Mouse (Mus musculus) macrophage (primary cell): Measurements from ENCODE around the gene Atxn7l2. TPM values are rescaled to one million over a fixed set of nuclear protein-coding genes. Genes with fewer than 3 reads are reported as not detected.
A peak's percentile ranks its signal among the peaks of the same experiment; 100 is the strongest.

Experiments used
- H3K27ac ChIP-seq: fragments of 350-480 bp; formaldehyde crosslinking; 2 replicates; pipeline ENCODE4 v1.9.0; 2021
- H3K36me3 ChIP-seq: fragments of 350-480 bp; formaldehyde crosslinking; 2 replicates; pipeline ENCODE4 v1.9.0; 2021; ENCODE audit errors: inconsistent target
- H3K4me3 ChIP-seq: fragments of 350-480 bp; formaldehyde crosslinking; 2 replicates; pipeline ENCODE4 v1.9.0; 2021; ENCODE audit errors: inconsistent target
- H3K79me2 ChIP-seq: fragments of 350-480 bp; formaldehyde crosslinking; 2 replicates; pipeline ENCODE4 v1.9.0; 2021; ENCODE audit errors: inconsistent target
- WGBS: methylation state at CpG from one replicate; pipeline ENCODE4 v1.1.7; 2026; ENCODE audit warnings: inconsistent platforms; ENCODE audit not compliant: missing documents; 5-methylcytosine and 5-hydroxymethylcytosine counted together
- polyA plus RNA-seq: library from polyadenylated mRNA; stranded (reverse); fragments of 250-400 nt; gene quantifications from 3 replicates; pipeline ENCODE4 v1.2.4, GENCODE M21; 2018; ENCODE audit warnings: inconsistent platforms

Gene Atxn7l2
- polyA plus RNA-seq, 1 experiment from 2014 or later: 2.4 TPM

DNA sequence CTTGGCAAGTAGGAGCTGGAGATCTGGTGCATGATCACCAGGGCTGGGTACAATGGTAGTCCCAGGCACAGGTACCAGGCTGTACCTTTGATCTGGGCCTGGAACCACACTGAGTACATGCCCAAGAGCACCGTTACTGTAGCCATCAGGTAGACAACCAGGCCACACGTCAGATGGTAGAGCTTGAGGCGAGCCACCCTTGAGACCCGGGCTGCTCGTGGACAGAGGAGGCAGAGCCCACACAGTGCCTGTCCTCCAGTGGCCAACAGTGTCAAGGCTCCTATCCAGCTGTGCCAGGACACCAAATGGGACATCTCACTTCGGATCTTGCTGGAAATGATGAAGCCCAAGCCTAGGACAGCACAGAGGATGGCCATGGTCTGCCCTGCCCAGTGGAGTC lies 11.5 kb downstream of the Atxn7l2 start:
- peak overlapping the region; percentile 68; the same call in 1 of the 2 replicates for H3K4me3 ChIP-seq
- no peaks in the 10 kb centered on the region for H3K36me3 ChIP-seq
- H3K27ac ChIP-seq: no peak overlapping the region
- 95% methylated on average over 6 of the region's 6 CpGs for WGBS
- H3K79me2 ChIP-seq: peaks cover 11% of the 10 kb centered on the region

DNA sequence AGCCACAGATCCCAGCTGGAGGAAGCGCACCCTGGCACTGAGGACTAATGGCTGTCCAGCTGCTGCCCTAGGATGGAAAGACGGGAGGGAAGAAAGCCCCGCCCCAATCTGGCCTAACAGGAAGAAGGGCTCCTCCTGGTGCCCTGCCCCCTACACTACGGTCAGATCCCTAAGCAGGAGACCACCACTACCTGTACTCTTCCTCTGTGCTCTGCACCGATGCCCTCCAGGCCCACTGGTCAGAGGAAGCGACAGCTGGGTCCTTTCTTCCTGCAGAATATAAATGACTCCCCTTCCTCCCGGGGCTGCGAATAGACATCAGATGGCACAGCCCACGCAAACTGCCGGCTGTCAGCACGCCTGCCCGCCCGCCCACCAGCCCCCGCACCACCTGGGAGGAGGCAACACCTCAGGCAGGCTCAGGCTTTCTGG lies 13.7 kb downstream of the Atxn7l2 start:
- Histone ChIP-seq H3K36me3 (no peaks in the 10 kb centered on the region), H3K4me3 (no peak overlapping the region), H3K27ac (no peak overlapping the region), H3K79me2 (peaks cover 11% of the 10 kb centered on the region)
- WGBS: 79% methylated on average over 14 of the region's 14 CpGs

DNA sequence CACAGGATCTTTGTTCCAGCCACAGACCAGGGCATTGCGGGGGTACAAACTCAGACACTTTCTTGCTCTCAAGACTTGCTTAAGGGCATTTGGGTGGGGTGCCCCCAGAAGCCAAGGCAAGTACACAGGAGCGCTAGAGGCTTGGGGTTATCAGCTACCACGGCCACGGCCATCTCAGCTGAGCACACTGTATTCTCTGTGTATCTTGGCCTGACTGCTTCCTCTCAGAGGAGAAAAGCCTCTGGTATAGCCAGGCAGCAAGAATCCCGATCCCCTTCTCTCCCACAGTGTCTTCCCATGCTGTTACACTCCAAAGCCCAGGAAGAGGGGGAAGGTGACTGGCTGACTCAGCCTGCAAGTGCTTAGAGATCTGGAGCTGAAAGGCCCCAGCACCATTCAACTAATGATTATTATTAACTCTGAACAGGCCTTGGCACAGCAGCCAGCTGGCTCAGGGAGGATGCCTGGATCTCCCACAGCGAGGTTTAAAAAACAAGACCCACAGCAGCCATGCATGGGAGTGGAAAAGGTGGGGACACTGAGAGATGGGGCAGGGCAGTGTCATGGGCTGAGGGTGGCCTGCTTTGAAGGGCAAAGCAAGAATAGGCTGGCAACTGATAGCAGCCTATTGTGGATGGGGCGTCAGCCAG lies 14.7 kb downstream of the Atxn7l2 start:
- no peak overlapping the region for H3K27ac ChIP-seq
- H3K79me2 ChIP-seq: peaks cover 11% of the 10 kb centered on the region
- no peak overlapping the region for H3K4me3 ChIP-seq
- no peaks in the 10 kb centered on the region for H3K36me3 ChIP-seq
- WGBS: 99% methylated on average over 7 of the region's 7 CpGs

- no peak overlapping the region for H3K4me3 ChIP-seq
- H3K79me2 ChIP-seq: peaks cover 11% of the 10 kb centered on the region
- H3K27ac ChIP-seq: no peak overlapping the region
- 79% methylated on average over 4 of the region's 4 CpGs for WGBS
- no peaks in the 10 kb centered on the region for H3K36me3 ChIP-seq
Measured at GRCm38 (mm10) chr3:108195287-108195686, 15.4 kb downstream of the Atxn7l2 start.

DNA sequence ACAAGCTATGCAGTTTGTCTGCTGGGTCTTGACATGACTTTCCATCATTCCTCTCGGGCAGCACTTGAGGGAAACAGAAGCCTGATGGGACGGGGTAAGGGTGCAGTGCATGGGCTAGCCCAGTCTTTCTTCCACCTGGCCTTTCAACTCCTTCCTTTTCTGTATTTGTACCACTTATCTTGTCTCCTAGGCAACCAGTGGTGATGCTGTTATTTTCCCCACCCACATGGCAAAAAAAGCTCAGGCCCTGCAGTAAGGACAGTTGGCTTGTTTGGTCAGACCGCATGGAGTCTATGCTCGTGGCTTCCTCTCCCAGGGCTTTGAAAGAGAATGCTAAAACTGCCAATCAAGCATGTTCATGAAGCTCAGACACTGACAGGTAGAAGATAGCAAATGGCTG lies 17.0 kb downstream of the Atxn7l2 start:
- Histone ChIP-seq H3K4me3 (no peak overlapping the region), H3K79me2 (no peaks in the 10 kb centered on the region; the same call in 1 of the 2 replicates), H3K36me3 (no peaks in the 10 kb centered on the region), H3K27ac (no peak overlapping the region)
- WGBS: 98% methylated on average over 4 of the region's 4 CpGs

DNA sequence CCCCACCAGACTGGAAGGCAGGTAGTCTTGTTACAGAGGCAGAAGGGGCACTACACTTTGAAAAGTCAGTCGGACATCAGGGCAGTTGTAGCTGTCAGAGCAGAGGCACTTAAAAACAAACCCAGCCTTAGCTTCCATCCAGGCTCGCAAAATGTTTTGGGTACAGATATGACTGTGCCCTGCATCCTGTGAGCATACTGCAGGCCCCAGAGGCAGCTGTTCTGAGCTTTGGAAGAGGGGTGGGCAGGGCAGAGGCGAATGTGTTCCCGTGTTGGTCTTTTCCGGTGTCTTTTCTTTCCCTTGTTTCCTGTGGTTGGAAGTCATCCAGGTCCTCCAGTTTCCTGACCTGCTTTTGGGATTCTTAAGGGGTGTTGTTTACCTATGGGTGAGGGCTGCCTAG lies 20.8 kb downstream of the Atxn7l2 start:
- WGBS: 80% methylated on average over 5 of the region's 5 CpGs
- no peaks in the 10 kb centered on the region for H3K36me3 ChIP-seq
- H3K27ac ChIP-seq: no peak overlapping the region
- H3K79me2 ChIP-seq: no peaks in the 10 kb centered on the region
- no peak overlapping the region for H3K4me3 ChIP-seq

DNA sequence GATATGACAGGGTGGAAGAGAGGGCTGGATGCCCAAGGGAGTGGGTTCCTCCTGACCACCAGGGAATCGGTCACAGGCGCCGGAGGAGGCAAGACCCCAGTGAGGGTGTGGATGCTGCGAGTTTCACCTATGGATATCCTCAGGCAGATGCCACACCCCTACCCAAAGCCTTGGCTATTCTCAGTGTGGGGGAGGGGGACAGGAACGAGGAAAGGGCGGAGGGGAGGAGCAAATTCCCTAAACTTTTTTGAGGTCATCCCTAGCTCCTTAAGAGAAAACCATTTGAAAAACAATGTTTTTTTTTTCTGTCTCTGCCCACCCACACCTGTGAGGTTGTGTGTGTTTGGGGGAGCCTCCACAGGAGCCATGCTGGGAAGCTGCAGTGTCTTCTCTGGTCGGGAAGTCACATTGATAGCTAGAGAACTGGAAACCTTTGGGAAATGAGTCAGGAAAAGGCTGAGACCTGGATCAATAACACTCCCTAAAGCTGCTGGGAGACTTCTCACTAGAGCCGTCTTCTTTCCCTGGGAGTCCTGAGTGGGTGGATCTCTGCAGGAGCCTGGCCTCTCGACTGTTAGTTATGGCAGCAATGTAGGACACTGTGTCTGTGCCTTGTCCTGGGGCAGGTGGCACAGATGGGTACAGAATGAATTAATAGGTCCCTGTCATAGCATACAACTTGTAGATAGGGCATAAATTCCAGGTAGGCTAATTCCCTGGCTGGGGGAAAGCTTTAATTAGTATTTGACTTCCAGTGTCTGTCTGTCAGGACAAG lies 21.8 kb downstream of the Atxn7l2 start:
- H3K27ac ChIP-seq: no peak overlapping the region
- H3K4me3 ChIP-seq: no peak overlapping the region
- H3K79me2 ChIP-seq: no peaks in the 10 kb centered on the region
- WGBS: 94% methylated on average over 9 of the region's 9 CpGs
- no peaks in the 10 kb centered on the region for H3K36me3 ChIP-seq

- WGBS: 65% methylated on average over 20 of the region's 20 CpGs
- H3K4me3 ChIP-seq: no peak overlapping the region
- no peak overlapping the region for H3K27ac ChIP-seq
- H3K36me3 ChIP-seq: no peaks in the 10 kb centered on the region
- no peaks in the 10 kb centered on the region for H3K79me2 ChIP-seq
Measured at GRCm38 (mm10) chr3:108187111-108187795, 23.5 kb downstream of the Atxn7l2 start.

DNA sequence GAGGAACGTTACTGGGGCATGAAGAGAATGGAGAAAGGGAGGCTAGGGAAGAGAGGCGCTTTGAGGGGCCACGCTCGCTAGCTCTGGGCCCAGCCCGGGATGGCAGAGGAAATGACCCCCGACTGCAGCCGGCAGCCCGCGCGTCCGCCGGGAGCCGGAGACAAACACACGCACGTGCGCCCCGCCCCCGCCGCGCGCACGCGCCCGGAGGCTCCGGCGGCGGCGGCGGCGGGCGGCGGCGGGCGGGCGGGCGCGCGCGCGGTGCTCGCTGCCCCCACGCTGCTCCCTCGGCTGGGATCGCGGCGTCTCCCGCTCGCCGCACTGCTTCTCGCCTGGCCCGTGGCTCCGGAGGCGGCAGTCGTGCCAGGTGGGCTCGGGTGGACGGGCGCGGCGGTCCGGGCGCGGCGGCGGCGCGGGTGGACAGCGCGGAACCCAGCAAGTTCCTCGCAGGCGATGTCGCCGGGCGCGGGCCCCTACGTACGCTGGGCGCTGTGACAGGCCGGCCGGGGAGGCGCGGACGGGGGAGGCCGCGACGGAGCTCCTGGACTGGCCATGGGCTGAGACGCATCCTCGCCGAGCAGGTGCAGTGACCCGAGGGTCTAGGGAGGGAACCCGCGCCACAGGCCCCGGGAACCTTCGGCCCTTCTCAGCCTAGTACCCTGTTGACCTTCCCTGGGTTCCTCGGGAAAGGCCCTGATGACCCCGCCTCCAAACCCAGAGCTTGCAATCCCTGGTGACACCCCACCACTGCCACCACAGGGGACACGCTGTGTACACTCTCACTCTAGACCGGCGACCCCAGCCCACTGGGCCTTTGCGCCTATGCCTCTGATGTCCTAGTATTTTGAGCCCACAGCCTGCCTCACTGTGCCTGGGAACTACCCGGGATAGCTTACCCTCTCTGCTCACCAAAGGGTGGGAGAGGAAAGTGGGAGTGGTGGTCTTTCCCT lies 24.4 kb downstream of the Atxn7l2 start, which contains the start of gene Amigo1:
TSS of gene Amigo1 (plus strand) at position 238 of the 950 bp plus-strand sequence.
- H3K36me3 ChIP-seq: no peaks in the 10 kb centered on the region
- peak within 1 kb of the TSS; percentile 35 for H3K4me3 ChIP-seq
- WGBS: 2% methylated on average over 87 of the region's 100 CpGs
- H3K79me2 ChIP-seq: no peaks in the 10 kb centered on the region
- H3K27ac ChIP-seq: no peak within 1 kb of the TSS

- no peak overlapping the region for H3K27ac ChIP-seq
- H3K79me2 ChIP-seq: no peaks in the 10 kb centered on the region
- peak overlapping the region; percentile 35 for H3K4me3 ChIP-seq
- no peaks in the 10 kb centered on the region for H3K36me3 ChIP-seq
- WGBS: 3% methylated on average over 16 of the region's 16 CpGs
Measured at GRCm38 (mm10) chr3:108185460-108186097, 25.2 kb downstream of the Atxn7l2 start.

DNA sequence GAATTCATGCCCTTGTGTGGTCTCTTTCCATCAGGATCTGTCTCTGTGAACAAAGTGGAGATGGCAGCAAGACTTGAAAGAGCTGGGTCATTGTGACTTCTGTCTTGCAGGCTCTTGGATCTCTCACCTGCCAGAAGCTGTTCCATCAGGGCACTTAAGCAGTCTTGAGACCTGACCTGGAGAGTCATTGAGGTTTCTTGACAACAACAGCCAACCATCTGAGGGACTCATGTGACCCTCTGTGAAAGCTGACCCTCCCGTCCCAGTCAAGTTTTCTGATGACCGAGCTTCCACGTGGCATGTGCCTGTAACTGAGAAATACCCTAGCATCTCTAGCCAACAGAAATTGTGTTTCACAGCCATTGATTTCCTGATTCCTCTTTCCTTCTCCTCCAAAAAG lies 26.0 kb downstream of the Atxn7l2 start:
- Histone ChIP-seq H3K36me3 (no peaks in the 10 kb centered on the region), H3K27ac (no peak overlapping the region), H3K4me3 (no peak overlapping the region), H3K79me2 (no peaks in the 10 kb centered on the region)
- 92% methylated on average over 3 of the region's 3 CpGs for WGBS

DNA sequence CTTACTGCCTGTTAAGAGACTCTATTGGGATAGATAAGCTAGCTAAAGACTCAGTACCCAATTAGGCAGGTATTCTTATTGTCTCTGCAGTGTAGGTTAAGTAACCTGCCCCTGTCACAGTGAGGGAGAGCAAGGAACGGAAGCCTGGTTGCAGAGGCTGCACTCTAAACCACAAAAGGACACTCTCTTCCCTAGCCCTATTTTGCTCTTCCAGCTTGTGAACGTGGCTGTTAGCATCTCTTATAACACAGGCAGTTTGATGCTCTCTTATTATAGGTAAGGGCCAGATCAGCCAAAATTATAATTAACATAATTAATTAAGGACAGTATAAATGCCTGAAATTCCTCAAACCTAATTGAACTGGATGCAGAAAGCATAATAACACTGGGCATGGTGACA lies 30.2 kb downstream of the Atxn7l2 start:
- Histone ChIP-seq H3K79me2 (no peaks in the 10 kb centered on the region), H3K36me3 (no peaks in the 10 kb centered on the region), H3K4me3 (no peak overlapping the region), H3K27ac (no peak overlapping the region)
- WGBS: 17% methylated on average over 2 of the region's 2 CpGs

GRCm38 (mm10) chr3:108178756-108179715 lies 31.7 kb downstream of the Atxn7l2 start:
- Histone ChIP-seq H3K79me2 (no peaks in the 10 kb centered on the region), H3K4me3 (no peak overlapping the region), H3K36me3 (no peaks in the 10 kb centered on the region), H3K27ac (no peak overlapping the region)
- WGBS: 83% methylated on average over 7 of the region's 7 CpGs
